Mouse (Mus musculus): ENCODE results near the gene Ptprcap. TPM values are rescaled to one million over a fixed set of nuclear protein-coding genes. Genes with fewer than 3 reads are reported as not detected.

The Ptprcap gene
- polyA plus RNA-seq, 1 experiment from 2014 or later, result 1.3 TPM

DNA sequence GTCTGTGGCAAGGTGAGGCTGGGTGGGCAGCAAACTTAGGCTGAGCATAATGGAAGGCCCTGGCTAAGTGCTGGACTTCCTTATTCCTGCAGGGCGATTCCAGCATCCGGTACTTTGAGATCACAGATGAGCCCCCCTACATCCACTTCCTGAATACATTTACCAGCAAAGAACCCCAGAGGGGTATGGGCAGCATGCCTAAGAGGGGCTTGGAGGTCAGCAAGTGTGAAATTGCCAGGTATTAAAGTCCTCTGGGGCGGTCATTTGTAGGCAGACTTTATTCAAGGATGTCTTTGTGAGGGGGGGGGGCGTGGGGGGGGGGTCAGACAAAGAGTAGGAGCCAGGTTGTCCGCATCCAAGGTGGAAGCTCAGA, 1.9 kb upstream of the Ptprcap start:
- DNase-seq (ENCODE audit: low spot score) (no peak), ATAC-seq (replicated peaks; ENCODE audit: insufficient number of reproducible peaks, low FRiP score, low TSS enrichment, low read depth) (no peak)
- H3K27ac ChIP-seq (replicated peaks; ENCODE audit: low read depth, low read length), result no peak overlapping the region
- no peak overlapping the region for H3K4me3 ChIP-seq (ENCODE audit: low read depth, low read length)
- no peaks in the 10 kb centered on the region for H3K9me3 ChIP-seq (replicated peaks; ENCODE audit: control insufficient read depth, low read length)
- H3K27me3 ChIP-seq (ENCODE audit: control insufficient read depth, insufficient read depth, low read length), result no peaks in the 10 kb centered on the region
- H3K4me1 ChIP-seq (ENCODE audit: control insufficient read depth, insufficient read depth, low read length), result peaks cover 4% of the 10 kb centered on the region
- WGBS, result 81% methylated on average over 5 of the region's 5 CpGs
- no peak overlapping the region for H3K4me2 ChIP-seq (ENCODE audit: low read depth, low read length)
- H3K36me3 ChIP-seq (replicated peaks; ENCODE audit: control insufficient read depth, insufficient read depth, low read depth, low read length), result no peaks in the 10 kb centered on the region; the same call in none of the 2 replicates
- no peak overlapping the region for H3K9ac ChIP-seq (replicated peaks; ENCODE audit: low read length)

DNA sequence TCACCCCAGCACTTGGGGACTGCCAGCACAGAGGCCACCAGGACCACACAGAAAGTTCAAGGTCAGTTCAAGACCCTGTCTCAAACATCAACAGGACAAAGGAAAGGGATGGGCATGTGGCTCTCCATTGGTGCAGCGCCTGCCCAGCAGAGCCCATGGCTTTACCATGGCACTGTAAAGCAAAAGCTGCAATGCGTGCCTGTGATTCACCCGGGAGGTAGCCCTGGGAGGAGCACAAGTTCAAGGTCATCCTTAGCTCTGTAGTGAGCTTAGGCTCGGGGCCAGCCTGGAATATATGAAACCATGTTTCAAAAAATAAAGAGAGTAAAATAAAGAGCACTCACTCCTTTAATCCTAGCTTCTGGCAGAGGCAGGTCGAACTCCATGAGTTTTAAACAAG, 1.5 kb upstream of the Ptprcap start:
- DNase-seq (ENCODE audit: low spot score) (no peak), ATAC-seq (replicated peaks; ENCODE audit: insufficient number of reproducible peaks, low FRiP score, low TSS enrichment, low read depth) (no peak)
- H3K27ac ChIP-seq (replicated peaks; ENCODE audit: low read depth, low read length), result no peak overlapping the region
- no peak overlapping the region for H3K4me3 ChIP-seq (ENCODE audit: low read depth, low read length)
- no peak overlapping the region for H3K9ac ChIP-seq (replicated peaks; ENCODE audit: low read length)
- H3K9me3 ChIP-seq (replicated peaks; ENCODE audit: control insufficient read depth, low read length), result no peaks in the 10 kb centered on the region
- no peak overlapping the region for H3K4me2 ChIP-seq (ENCODE audit: low read depth, low read length)
- no peaks in the 10 kb centered on the region for H3K27me3 ChIP-seq (ENCODE audit: control insufficient read depth, insufficient read depth, low read length)
- WGBS, result 90% methylated on average over 5 of the region's 5 CpGs
- H3K36me3 ChIP-seq (replicated peaks; ENCODE audit: control insufficient read depth, insufficient read depth, low read depth, low read length), result no peaks in the 10 kb centered on the region; the same call in none of the 2 replicates
- H3K4me1 ChIP-seq (ENCODE audit: control insufficient read depth, insufficient read depth, low read length), result peaks cover 4% of the 10 kb centered on the region

DNA sequence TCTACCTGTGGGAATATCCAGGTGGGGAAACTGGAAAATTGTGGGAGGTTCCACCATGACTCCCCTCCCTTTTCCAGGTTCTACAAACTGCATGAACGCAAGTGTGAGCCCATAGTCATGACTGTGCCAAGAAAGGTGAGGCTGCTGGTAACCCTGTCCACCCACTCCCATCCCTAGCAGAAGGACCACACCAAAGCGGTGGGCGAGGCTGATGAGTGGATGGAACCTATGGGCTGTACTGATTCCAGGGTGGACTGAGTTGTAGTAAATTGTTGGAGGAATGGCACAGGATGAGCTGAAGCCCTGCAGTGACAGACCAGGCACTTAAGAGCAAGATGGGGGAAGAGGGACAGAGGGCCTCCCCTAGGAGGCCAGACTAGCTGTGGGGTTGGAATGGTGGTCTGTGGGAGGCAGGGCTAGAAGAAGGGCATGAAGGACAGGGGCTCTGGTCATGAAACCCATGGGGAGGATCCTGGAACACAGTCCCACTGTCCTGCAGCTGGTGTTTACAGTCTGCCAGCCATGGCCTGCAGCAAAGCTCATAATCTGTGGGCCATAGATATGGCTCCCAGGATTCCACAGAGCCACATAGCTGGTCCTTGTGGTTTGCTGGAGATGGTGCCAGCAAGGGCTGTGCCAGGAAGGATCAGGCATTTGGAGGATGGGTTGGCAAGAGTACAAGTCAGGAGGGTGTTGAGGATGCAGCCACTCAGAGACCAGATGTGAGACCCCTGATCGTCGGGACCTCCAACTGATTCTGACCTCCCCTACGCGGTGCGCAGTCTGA, 766 bp upstream of the Ptprcap start:
- 82% methylated on average over 8 of the region's 8 CpGs for WGBS
- Histone ChIP-seq H3K27ac (replicated peaks; ENCODE audit: low read depth, low read length) (no peak overlapping the region), H3K4me3 (ENCODE audit: low read depth, low read length) (no peak overlapping the region), H3K9ac (replicated peaks; ENCODE audit: low read length) (no peak overlapping the region), H3K4me2 (ENCODE audit: low read depth, low read length) (no peak overlapping the region), H3K9me3 (replicated peaks; ENCODE audit: control insufficient read depth, low read length) (no peaks in the 10 kb centered on the region), H3K36me3 (replicated peaks; ENCODE audit: control insufficient read depth, insufficient read depth, low read depth, low read length) (no peaks in the 10 kb centered on the region; the same call in none of the 2 replicates), H3K27me3 (ENCODE audit: control insufficient read depth, insufficient read depth, low read length) (no peaks in the 10 kb centered on the region), H3K4me1 (ENCODE audit: control insufficient read depth, insufficient read depth, low read length) (peaks cover 4% of the 10 kb centered on the region)
- no peak for ATAC-seq (replicated peaks; ENCODE audit: insufficient number of reproducible peaks, low FRiP score, low TSS enrichment, low read depth)
- no peak for DNase-seq (ENCODE audit: low spot score)

DNA sequence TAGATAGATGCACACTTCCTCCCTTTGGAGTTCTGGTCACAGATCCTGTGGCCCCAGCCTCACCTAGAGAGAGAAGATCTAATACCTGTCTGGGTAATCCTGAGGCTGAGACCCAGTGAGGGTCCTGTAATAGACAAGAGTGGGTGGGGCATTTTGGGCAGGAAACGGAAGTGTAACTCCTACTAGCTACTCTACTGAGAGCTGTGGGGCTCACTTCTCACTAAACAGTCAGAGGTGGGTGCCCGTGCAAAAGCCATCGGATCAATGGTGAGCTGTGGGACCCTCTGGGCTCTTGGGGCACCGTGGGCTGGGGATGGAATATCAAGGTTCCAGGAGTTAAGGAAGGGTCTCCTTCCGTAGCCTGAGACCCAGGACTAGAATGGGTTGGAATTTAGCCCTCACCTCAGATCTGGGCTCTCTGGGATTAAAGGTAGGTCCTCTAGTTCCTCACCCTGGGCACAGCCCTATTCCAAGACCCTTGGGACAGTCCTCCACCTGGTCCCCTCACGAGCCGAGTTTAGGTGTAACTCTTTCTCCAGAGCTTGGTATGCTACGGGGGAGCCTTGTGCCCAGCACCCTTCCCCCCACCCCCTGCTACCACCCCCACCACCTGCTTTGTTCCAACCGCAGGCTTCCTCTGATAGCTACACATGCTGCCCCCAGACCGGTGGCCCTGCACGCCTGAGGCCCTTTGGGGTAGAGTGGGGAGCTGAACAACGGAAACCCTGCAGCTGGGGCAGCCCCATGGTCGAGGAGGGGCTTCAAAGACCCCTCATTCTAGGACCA, 1.2 kb downstream of the Ptprcap start:
- Histone ChIP-seq H3K27ac (replicated peaks; ENCODE audit: low read depth, low read length) (no peak overlapping the region), H3K4me3 (ENCODE audit: low read depth, low read length) (no peak overlapping the region), H3K4me1 (ENCODE audit: control insufficient read depth, insufficient read depth, low read length) (no peaks in the 10 kb centered on the region), H3K36me3 (replicated peaks; ENCODE audit: control insufficient read depth, insufficient read depth, low read depth, low read length) (peaks cover 2% of the 10 kb centered on the region), H3K9ac (replicated peaks; ENCODE audit: low read length) (no peak overlapping the region), H3K27me3 (ENCODE audit: control insufficient read depth, insufficient read depth, low read length) (no peaks in the 10 kb centered on the region), H3K4me2 (ENCODE audit: low read depth, low read length) (no peak overlapping the region), H3K9me3 (replicated peaks; ENCODE audit: control insufficient read depth, low read length) (no peaks in the 10 kb centered on the region)
- WGBS, result 78% methylated on average over 13 of the region's 13 CpGs
- DNase-seq (ENCODE audit: low spot score) (no peak), ATAC-seq (replicated peaks; ENCODE audit: insufficient number of reproducible peaks, low FRiP score, low TSS enrichment, low read depth) (no peak)

DNA sequence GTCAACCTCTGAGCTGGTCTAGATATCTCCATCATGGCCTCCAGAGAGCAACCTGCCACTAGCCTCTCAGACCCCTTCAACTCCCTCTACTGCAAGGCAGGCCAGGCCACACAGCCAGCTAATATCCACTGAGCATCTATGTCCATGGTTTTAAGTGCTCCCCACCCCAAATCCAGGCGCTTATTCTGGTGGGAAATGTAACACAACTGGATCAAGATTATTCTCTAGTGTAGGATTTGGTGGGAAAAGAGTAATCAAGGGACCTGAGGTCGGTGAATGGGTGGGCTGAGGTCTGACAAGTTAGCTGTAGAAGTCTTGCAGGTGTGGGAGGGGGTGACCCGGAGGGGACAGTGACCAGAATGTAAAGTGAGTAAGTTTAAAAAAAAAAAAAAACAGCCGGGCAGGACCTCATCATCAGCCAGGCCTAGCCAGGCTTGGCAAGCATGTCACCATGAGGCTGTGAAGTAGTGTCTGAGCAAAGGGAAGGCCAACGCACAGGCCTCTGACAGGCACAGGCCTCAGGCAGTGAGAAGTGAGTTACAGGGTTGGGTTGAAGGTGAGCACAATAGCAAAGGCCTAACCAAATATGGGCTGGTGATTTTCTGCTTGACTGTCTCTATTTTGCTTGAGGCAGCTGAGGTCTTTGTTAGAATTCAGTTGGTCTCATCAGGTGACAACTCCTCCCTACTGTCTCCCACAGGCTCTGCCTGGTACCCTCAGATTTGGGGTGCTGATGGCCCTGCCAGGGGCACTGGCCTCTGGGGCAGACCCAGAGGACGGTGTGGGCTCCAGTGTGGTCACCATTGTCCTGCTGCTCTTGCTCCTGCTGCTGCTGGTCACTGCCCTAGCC, 2.0 kb downstream of the Ptprcap start:
- Histone ChIP-seq H3K27me3 (ENCODE audit: control insufficient read depth, insufficient read depth, low read length) (no peaks in the 10 kb centered on the region), H3K9ac (replicated peaks; ENCODE audit: low read length) (no peak overlapping the region), H3K27ac (replicated peaks; ENCODE audit: low read depth, low read length) (no peak overlapping the region), H3K4me3 (ENCODE audit: low read depth, low read length) (no peak overlapping the region), H3K36me3 (replicated peaks; ENCODE audit: control insufficient read depth, insufficient read depth, low read depth, low read length) (peaks cover 2% of the 10 kb centered on the region), H3K4me2 (ENCODE audit: low read depth, low read length) (no peak overlapping the region), H3K9me3 (replicated peaks; ENCODE audit: control insufficient read depth, low read length) (no peaks in the 10 kb centered on the region), H3K4me1 (ENCODE audit: control insufficient read depth, insufficient read depth, low read length) (no peaks in the 10 kb centered on the region)
- DNase-seq (ENCODE audit: low spot score), result no peak
- ATAC-seq (replicated peaks; ENCODE audit: insufficient number of reproducible peaks, low FRiP score, low TSS enrichment, low read depth), result no peak
- 72% methylated on average over 6 of the region's 6 CpGs for WGBS

DNA sequence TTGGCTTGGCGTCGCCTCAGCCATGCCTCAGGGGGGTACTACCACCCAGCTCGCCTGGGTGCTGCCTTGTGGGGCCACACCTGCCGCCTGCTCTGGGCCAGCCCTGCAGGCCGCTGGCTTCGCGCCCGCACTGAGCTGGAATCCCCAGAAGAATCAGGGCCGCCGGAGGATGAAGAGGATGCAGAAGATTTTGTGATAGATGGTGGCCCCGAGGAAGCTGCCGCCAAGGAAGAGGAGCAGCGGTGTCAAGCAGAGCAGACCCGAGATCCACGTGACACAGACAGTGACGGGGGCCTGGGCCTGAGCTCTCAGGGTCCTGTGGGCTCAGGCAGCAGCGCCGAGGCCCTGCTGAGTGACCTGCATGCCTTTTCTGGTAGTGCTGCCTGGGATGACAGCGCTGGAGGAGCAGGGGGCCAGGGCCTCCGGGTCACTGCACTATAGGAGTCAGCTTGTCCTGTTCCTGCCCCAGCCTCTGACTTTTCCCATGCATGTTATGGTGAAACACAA, 2.7 kb downstream of the Ptprcap start:
- ATAC-seq (replicated peaks; ENCODE audit: insufficient number of reproducible peaks, low FRiP score, low TSS enrichment, low read depth) (no peak), DNase-seq (ENCODE audit: low spot score) (no peak)
- Histone ChIP-seq H3K4me1 (ENCODE audit: control insufficient read depth, insufficient read depth, low read length) (no peaks in the 10 kb centered on the region), H3K36me3 (replicated peaks; ENCODE audit: control insufficient read depth, insufficient read depth, low read depth, low read length) (peaks cover 2% of the 10 kb centered on the region), H3K4me3 (ENCODE audit: low read depth, low read length) (no peak overlapping the region), H3K27ac (replicated peaks; ENCODE audit: low read depth, low read length) (no peak overlapping the region), H3K9me3 (replicated peaks; ENCODE audit: control insufficient read depth, low read length) (no peaks in the 10 kb centered on the region), H3K9ac (replicated peaks; ENCODE audit: low read length) (no peak overlapping the region), H3K27me3 (ENCODE audit: control insufficient read depth, insufficient read depth, low read length) (no peaks in the 10 kb centered on the region), H3K4me2 (ENCODE audit: low read depth, low read length) (no peak overlapping the region)
- 69% methylated on average over 18 of the region's 20 CpGs for WGBS

DNA sequence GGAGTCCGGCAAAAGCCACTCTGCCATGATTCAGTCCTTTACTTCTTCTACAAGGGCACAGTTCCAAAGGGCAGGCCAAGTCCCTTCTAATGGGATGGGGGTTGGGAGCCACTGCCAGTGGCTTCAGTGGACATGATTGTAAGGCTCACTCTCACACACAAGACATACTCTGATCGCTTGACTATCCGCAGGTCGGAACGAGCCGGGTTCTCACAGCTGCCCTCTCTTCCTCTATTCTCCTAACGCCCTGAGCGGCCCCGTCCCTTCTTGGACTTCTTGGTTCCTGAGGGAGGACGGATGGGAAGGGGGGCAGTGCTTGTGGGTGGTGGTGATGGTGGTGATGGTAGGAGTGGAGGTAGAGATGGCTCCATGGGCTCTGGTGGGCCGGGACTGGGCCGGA, 3.4 kb downstream of the Ptprcap start:
- no peaks in the 10 kb centered on the region for H3K27me3 ChIP-seq (ENCODE audit: control insufficient read depth, insufficient read depth, low read length)
- H3K9ac ChIP-seq (replicated peaks; ENCODE audit: low read length), result no peak overlapping the region
- H3K4me2 ChIP-seq (ENCODE audit: low read depth, low read length), result no peak overlapping the region
- peaks cover 2% of the 10 kb centered on the region for H3K36me3 ChIP-seq (replicated peaks; ENCODE audit: control insufficient read depth, insufficient read depth, low read depth, low read length)
- H3K27ac ChIP-seq (replicated peaks; ENCODE audit: low read depth, low read length), result no peak overlapping the region
- no peaks in the 10 kb centered on the region for H3K4me1 ChIP-seq (ENCODE audit: control insufficient read depth, insufficient read depth, low read length)
- H3K4me3 ChIP-seq (ENCODE audit: low read depth, low read length), result no peak overlapping the region
- no peak for DNase-seq (ENCODE audit: low spot score)
- ATAC-seq (replicated peaks; ENCODE audit: insufficient number of reproducible peaks, low FRiP score, low TSS enrichment, low read depth), result no peak
- WGBS, result 90% methylated on average over 12 of the region's 12 CpGs
- no peaks in the 10 kb centered on the region for H3K9me3 ChIP-seq (replicated peaks; ENCODE audit: control insufficient read depth, low read length)
